Mouse (Mus musculus) gastrocnemius, postnatal 4 days (tissue): Measurements from ENCODE around the gene Defb5. TPM values are rescaled to one million over a fixed set of nuclear protein-coding genes. Genes with fewer than 3 reads are reported as not detected.
"Not testable (repeated sequence)": the region's sequence is repeated elsewhere in the genome, so short reads cannot be mapped to it uniquely, and the experiment has no call there.

Experiments used
- DNase-seq, 2 experiments: peaks; one replicate each; pipeline ENCODE4 v3.0.0; 2021 to 2022; ENCODE audit warnings: low spot score in 2 of 2, mixed read lengths in 2 of 2
- long read RNA-seq, 2 experiments: library from polyadenylated mRNA; stranded (forward); transcript quantifications; one replicate each; pipeline ENCODE4 v2.0.0; 2021
- total RNA-seq, 2 experiments: library from RNA; stranded (reverse); gene quantifications; 2 replicates each; pipeline ENCODE4 v1.2.3; 2021

Gene Defb5
- total RNA-seq, result not detected
- long read RNA-seq, experiment 1, result 0 reads
- long read RNA-seq, experiment 2, result 0 reads

GRCm38 (mm10) chr8:19247280-19247679 is at the start of gene Defb5:
TSS of gene Defb5 (plus strand) at chr8:19247580.
- DNase-seq, result no peak

GRCm38 (mm10) chr8:19225161-19225560 is 22.2 kb upstream of the Defb5 start, which contains the start of gene Defb6:
TSS of gene Defb6 (plus strand) at chr8:19225478.
- no peak for DNase-seq

- no peak for DNase-seq
Observed at GRCm38 (mm10) chr8:19238101-19238500, 9.3 kb upstream of the Defb5 start.

GRCm38 (mm10) chr8:19239616-19240015 is 7.8 kb upstream of the Defb5 start, which contains the start of gene Defb46:
TSS of gene Defb46 (plus strand) at chr8:19239916.
- no peak for DNase-seq

GRCm38 (mm10) chr8:19258136-19258535 is 10.8 kb downstream of the Defb5 start:
- DNase-seq, result no peak

- no peak for DNase-seq
Observed at GRCm38 (mm10) chr8:19259667-19260066, 12.3 kb downstream of the Defb5 start.

- DNase-seq, result not testable (repeated sequence)
Observed at GRCm38 (mm10) chr8:19293060-19293459, 45.7 kb downstream of the Defb5 start, which contains the start of gene Defb3. TSS of gene Defb3 (plus strand) at chr8:19293360.

GRCm38 (mm10) chr8:19298361-19298760 is 51.0 kb downstream of the Defb5 start:
- not testable (repeated sequence) for DNase-seq

Other genes with a start within 250 kb of the Defb5 start
- not detected for gene Defb38, start 221.0 kb upstream of the Defb5 start, total RNA-seq
- gene Defb39, start 182.8 kb upstream of the Defb5 start, total RNA-seq, result not detected
- not detected for gene Defb12, start 132.7 kb upstream of the Defb5 start, total RNA-seq
- gene Defb34, start 123.8 kb upstream of the Defb5 start, total RNA-seq, result not detected
- not detected for gene Gm45826, start 106.8 kb upstream of the Defb5 start, total RNA-seq
- not detected for gene Defb14, start 53.2 kb upstream of the Defb5 start, total RNA-seq
- not detected for gene Defb4, start 48.9 kb upstream of the Defb5 start, total RNA-seq
- gene Defb6, start 22.1 kb upstream of the Defb5 start, total RNA-seq, result not detected
- gene Defb46, start 7.7 kb upstream of the Defb5 start, total RNA-seq, result not detected
- not detected for gene Defb3, start 45.8 kb downstream of the Defb5 start, total RNA-seq
- gene Defb8, start 200.0 kb downstream of the Defb5 start, total RNA-seq, result not detected
- not detected for gene Defb7, start 247.5 kb downstream of the Defb5 start, total RNA-seq